Mouse (Mus musculus) lung, postnatal 36 days (tissue): ENCODE results near the gene Pdxp.

Experiments used
- DNase-seq: peaks from one replicate; pipeline ENCODE4 v3.0.0; 2022; ENCODE audit warnings: mixed read lengths

The Pdxp gene

DNA sequence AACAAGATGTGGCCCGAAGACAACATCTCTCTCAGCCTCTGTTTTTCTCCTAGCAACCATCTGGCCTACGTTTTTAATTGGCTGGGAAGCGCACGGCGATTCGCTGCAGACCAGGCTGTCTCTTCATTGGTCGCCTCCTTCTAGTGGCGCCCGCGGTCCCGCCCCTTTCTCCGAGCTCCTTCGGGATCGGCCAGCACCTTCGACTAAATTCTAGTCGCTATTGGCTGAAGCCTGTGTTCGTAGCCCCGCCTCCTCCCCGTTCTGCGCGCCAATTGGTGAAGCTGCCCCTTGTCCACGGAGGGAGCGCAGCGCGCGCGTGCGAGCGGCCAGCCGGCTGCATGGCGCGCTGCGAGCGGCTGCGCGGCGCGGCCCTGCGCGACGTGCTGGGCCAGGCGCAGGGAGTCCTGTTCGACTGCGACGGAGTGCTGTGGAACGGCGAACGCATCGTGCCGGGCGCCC is at the start of gene Pdxp:
Gene Pdxp (plus strand): TSS at position 288 of the 459 bp plus-strand sequence.
- DNase-seq = peak; percentile 95

DNA sequence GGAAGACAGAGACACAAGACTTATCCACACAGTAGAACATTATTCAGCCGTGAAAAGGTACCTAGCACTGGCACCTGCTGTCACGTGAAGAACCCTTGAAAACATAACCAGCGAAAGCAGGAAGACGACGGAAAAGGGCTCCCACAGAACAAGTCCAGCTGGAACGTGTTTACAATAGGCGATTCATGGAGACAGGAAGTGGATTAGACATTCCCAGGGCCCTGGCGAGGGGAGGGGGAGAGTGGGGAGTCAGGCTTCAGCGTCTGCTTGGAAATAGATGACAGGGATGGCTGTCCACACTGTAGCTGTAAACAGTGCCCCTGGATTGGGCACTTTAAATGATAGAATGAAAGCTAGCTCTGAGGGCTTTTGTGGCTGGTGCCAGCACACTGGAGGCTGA is 45.3 kb upstream of the Pdxp start:
- peak; percentile 83 for DNase-seq

DNA sequence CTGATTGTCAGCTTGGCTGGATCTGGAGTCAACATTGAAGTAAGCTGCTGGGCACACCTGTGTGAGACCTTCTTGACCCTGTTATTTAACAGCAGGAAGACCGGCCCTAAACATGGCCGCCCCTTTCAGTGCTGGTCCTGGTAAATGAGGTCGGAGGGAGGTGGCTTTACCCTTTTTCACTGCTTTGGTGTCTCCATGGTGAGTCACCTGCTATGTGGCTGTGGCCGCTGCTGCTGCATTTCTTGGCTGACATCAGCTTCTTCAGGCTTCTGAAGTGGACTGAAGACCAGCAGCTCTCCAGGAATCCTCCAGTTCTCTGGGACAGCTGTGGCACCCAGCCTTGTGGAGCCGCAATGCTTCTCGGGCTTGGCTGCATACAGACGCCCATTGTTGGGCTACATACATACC is 44.9 kb upstream of the Pdxp start:
- peak; percentile 53 for DNase-seq

- peak; percentile 67 for DNase-seq
Observed at GRCm38 (mm10) chr15:78869775-78870174, 43.9 kb upstream of the Pdxp start.

GRCm38 (mm10) chr15:78872021-78872608 is 41.6 kb upstream of the Pdxp start:
- no peak for DNase-seq

- DNase-seq = no peak
Observed at GRCm38 (mm10) chr15:78873803-78874435, 39.8 kb upstream of the Pdxp start.

- no peak for DNase-seq
Observed at GRCm38 (mm10) chr15:78874989-78875388, 38.7 kb upstream of the Pdxp start.

DNA sequence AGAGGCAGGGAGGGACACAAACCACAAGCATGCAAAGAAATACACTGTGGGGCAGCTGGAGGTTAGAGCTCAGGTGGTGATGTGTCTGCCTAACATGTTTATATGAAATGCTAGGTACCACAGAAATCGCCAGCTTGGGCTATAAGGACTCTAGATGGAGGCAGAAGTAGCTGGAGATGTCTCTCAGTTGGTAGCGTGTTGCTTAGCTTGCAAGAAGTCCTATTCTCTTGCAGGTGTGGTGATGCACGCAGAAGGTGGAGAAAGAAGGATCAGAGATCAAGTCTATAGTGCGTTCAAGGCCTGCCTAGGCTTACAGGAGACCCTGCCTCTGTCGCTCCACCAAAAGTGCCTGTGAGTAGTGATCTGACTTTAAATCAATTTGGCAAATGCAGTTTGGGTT is 38.2 kb upstream of the Pdxp start:
- DNase-seq = no peak

GRCm38 (mm10) chr15:78876258-78876696 is 37.4 kb upstream of the Pdxp start:
- DNase-seq = peak; percentile 94

DNA sequence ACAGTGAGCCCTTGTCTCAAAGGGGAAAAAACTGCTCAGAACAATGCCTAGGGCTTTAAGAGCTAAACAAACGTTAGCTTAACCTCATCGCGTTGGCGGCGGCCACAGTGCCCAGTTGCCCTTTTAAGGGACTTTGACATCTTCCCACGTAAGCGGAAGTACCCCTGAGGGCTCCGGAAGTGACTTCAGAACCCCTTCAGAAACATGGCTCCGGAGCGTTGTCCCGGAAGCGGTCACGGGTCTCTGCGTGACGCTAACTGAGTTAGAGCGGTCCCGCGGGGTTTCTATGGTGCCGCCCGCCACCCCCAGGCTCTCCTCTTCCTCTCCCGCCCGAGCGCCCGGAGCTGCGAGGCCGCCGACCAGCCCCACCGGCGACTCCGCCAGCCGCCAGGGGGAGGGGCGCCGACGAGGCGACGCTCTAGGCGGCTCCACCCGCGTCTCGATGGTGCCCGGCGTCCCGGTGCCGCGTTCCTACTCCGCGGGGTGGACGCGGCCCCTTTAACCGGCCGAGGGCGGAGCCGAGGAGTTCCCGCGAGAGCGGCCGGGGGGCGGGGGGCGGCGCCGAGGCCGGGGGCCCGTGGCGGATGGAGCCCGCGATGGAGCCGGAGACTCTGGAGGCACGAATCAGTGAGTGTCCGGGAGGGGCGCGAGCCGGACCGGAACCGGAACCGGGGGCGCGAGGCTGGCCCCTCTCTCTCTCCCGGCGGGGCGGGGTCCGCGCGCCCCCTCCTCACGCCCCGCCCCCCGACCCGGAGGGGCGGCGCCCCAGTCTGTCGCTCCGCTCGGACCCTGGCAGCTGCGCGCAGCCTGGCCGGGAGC is 36.5 kb upstream of the Pdxp start, which contains the start of gene Gga1:
Gene Gga1 (plus strand): TSS at position 200 of the 819 bp plus-strand sequence.
- peak; percentile 98 for DNase-seq

DNA sequence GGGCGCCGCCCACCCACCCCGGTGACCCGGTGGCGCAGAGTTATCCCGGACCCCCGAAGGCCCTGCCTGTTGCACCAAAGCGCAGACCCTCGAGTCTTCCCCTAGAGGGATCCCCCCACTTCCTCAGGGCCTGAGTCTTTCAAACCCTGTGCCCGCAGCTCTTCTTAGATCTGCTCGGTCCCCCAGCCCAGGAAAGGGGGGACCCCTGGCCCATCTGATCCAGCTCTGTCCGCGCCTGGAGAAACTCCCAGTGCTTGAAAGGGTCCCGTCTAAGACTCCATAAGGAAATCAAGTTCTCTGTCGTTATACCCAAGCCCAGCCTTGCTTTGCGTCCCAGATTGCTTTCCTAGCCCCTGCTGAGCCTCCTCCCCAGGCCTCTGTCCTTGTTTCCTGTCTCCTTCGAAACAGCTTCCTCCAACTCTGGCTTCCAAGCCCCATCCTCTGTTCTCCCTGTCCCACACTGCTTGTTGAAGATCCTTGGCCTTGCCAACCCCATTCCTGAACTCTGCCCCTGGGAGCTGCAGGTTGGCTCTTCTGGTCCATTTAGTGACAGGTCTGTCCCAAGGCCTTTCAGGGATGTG is 35.8 kb upstream of the Pdxp start:
- no peak for DNase-seq

- peak; percentile 77 for DNase-seq
Observed at GRCm38 (mm10) chr15:78878792-78879516, 34.8 kb upstream of the Pdxp start.

DNA sequence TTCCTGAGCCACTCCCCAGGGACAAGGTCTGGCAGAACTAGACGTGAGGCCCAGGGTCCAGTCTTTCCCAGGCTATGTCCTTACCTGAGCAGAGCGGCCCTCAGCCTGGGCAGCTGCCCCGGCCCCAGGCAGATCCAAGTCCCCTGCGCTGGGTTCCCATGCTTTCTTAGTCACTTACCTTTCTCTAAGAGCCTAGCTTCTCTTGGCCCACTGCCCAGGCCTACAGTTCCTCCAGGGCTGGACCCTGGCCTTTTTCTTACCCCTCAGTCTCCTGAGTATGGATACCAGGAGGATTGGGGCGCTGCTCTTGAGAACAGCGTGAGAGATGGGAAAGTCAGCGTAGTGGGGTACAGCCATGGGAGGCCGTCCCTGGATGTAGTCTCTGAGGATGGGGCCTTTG is 33.3 kb upstream of the Pdxp start:
- DNase-seq = no peak

DNA sequence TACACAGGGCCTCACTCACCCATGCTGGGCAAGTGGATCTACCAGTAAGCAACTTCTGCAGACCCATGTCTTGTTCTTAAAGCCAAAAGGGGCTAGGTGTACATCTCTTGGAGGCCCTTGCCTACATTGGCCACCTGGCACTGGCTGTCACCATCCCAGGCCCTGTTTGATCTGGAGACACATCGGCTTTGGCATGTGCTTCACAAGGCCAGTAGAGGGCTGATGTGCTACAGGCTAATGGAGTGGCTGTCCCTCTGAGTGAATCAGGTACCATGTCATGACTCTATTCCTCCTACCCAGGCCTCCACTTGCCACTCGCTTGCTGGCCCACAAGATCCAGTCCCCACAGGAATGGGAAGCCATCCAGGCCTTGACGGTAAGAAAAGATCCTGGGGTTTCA is 31.9 kb upstream of the Pdxp start:
- DNase-seq = no peak

- peak; percentile 61 for DNase-seq
Observed at GRCm38 (mm10) chr15:78889401-78889853, 24.3 kb upstream of the Pdxp start.

DNA sequence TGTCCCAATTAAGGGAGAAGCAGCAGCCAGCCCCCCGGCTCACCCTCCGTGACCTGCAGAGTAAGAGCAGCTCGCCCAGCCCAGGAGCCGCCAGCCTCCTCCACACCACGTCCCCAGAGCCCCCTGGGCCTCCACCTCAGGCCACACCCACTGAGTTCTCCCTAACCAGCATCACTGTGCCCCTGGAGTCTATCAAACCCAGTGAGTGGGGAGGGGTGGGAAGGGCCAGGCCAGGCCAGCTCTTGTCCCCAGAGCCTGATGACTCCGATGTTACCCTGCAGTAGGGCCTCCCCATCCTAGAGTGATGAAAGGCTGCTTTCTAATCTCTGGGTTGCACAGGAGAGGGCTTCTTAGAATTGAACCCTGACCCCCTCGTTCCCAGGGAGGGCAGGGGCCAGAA is 21.3 kb upstream of the Pdxp start:
- no peak for DNase-seq

DNA sequence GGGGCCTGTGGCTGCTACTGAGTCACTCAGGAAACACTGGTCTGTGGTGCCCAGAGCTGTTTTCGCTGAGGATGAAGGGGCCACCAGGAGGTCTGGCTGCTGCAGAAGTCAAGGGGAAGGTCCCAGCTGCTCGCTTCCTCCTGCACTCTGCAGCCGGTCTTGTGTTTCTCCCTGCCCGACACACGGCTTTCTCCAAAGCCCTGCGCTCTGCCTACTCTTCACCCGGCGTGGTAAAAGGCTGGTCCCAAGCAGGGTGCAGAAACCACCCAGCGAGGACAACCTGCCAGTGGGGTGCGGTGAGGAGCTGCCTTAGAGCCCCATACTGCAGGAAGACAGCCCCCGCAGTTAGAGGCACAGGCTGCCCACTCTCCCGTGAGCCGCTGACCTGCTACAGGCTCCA is 19.0 kb upstream of the Pdxp start:
- DNase-seq = no peak

GRCm38 (mm10) chr15:78895741-78896140 is 18.0 kb upstream of the Pdxp start:
- no peak for DNase-seq

- peak; percentile 74 for DNase-seq
Observed at GRCm38 (mm10) chr15:78896149-78896548, 17.6 kb upstream of the Pdxp start.

DNA sequence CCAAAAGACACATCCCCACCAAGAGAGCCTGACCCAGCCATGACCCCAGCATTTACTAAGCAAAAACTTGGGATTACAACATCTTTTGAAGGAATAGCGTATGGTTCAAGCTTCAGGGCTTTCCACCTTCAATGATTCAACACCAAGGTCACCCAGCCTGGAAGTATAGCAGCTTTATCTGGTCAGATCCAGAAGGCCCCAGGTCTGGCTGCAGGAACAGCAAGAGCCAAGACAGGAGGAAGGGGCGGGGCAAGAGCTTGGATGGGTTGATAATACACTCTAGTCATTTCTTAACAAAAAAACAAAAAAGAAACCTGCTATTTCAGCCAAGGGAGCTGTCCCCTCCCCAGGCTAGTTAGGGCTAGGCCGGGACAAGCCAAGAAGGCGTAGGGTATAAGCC is 16.2 kb upstream of the Pdxp start:
- DNase-seq = no peak

DNA sequence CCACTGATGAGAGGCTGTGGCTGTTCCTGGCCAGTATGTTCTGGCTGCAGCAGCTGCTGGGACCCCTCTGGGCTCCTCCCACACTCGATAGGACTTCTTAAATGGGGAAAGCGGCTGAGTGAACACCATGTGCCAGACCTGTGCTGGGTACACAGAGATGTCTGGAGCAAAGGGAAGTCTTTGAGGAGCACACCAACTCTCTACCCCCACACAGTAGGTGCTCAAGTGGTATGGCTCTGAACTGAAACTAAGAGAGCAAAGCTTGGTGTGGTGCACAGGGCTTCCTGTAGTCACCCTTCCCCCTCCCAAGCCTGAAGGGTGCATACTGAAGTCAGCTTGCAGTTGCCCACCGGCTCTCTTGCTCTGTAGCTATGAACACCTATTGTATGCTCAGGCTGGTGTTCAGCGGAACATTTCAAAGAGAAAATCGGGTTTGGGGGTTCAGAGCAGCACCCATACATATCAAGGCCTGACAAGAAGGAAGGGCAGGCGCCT is 15.2 kb upstream of the Pdxp start:
- DNase-seq = no peak

- no peak for DNase-seq
Observed at GRCm38 (mm10) chr15:78899409-78899739, 14.3 kb upstream of the Pdxp start, which contains the start of gene Gm49510. TSS of gene Gm49510 (plus strand) at chr15:78899667.
